Comparison of ENCODE assay signal across 10 mouse cellular contexts in genomic region chr19:47674419-47674818, GRCm38 (mm10). TPM values are rescaled to one million over a fixed set of nuclear protein-coding genes. Genes with fewer than 3 reads are reported as not detected.
DNase-seq lines count a peak whose midpoint lies in the region; ATAC-seq and TF ChIP-seq lines count a peak whose summit lies in the region.
"Had no signal": no experiment of that assay in that cellular context is flagged by ENCODE, and none has a peak within 500 bp of the region (broad histone marks: within the 10 kb centered on the region; RNA-seq: fewer than 3 reads in every experiment).

No protein-coding gene starts in this region.

- peak; percentile 86 to 99 (median 89) for TF ChIP-seq CTCF in MEL (IDR thresholded peaks at IDR 0.05 in 2 of 3, conservative IDR thresholded peaks at IDR 0.05 in 1 of 3; ENCODE audit: control insufficient read depth in 1 of 3, insufficient read depth in 1 of 3, low read depth in 2 of 3, low read length in 3 of 3, poor library complexity in 1 of 3, severe bottlenecking in 1 of 3)
- peak; percentile 71 for TF ChIP-seq CTCF in lung, embryonic 14.5 days (IDR thresholded peaks at IDR 0.05; ENCODE audit: low read depth)

- TF ChIP-seq EP300 in MEL (IDR thresholded peaks at IDR 0.05; ENCODE audit: low read depth in 1 of 2, low read length in 2 of 2): no peak

- TF ChIP-seq POLR2A in MEL (IDR thresholded peaks at IDR 0.05; ENCODE audit: control insufficient read depth in 1 of 2, insufficient read depth in 1 of 2, low read depth in 1 of 2, low read length in 2 of 2, poor library complexity in 1 of 2): no peak

- H3K4me3 ChIP-seq in heart, embryonic 10.5 days: no peak overlapping the region
- peak overlapping the region; percentile 50 to 79 for H3K4me3 ChIP-seq in MEL (ENCODE audit: control insufficient read depth in 1 of 2, insufficient read depth in 1 of 2, low read depth in 2 of 2, low read length in 2 of 2)
- H3K4me3 ChIP-seq in lung, embryonic 14.5 days (ENCODE audit: low read depth, low read length): no peak overlapping the region
- H3K4me3 ChIP-seq in forebrain, embryonic 13.5 days: no peak overlapping the region
- H3K4me3 ChIP-seq: erythroblast, embryonic 14.5 days; limb, embryonic 12.5 days had no signal

- no peak for ATAC-seq in lung, embryonic 14.5 days (ENCODE audit: insufficient read depth)
- no peak for ATAC-seq in forebrain, embryonic 13.5 days

- WGBS in heart, embryonic 10.5 days: 40% methylated on average over 8 of the region's 8 CpGs
- WGBS in lung, embryonic 14.5 days: 39% methylated on average over 8 of the region's 8 CpGs
- WGBS in forebrain, embryonic 13.5 days: 41% methylated on average over 8 of the region's 8 CpGs

- DNase-seq in heart, adult 8-10 months (ENCODE audit: low spot score): peak; percentile 26
- no peak for DNase-seq in heart, embryonic 10.5 days (ENCODE audit: low spot score)
- DNase-seq in 3T3-L1 (ENCODE audit: low read depth, low spot score): peak; percentile 49
- peak; percentile 76 for DNase-seq in MEL (ENCODE audit: low read depth, low spot score)
- DNase-seq in embryo, embryonic 9.5 days (ENCODE audit: extremely low spot score): peak; percentile 37
- peak; percentile 70 for DNase-seq in lung, embryonic 14.5 days
- peak; percentile 44 for DNase-seq in thymus, postnatal 0 days (ENCODE audit: low spot score)

- TF ChIP-seq RAD21 in MEL (IDR thresholded peaks at IDR 0.05; ENCODE audit: low read depth, low read length): peak; percentile 62

- peaks cover 15% of the 10 kb centered on the region for H3K4me1 ChIP-seq in heart, embryonic 10.5 days
- no peaks in the 10 kb centered on the region for H3K4me1 ChIP-seq in MEL (ENCODE audit: control insufficient read depth in 1 of 2, insufficient read depth in 2 of 2, low read length in 2 of 2)
- no peaks in the 10 kb centered on the region for H3K4me1 ChIP-seq in lung, embryonic 14.5 days (ENCODE audit: insufficient read depth)
- no peaks in the 10 kb centered on the region for H3K4me1 ChIP-seq in forebrain, embryonic 13.5 days

- no peaks in the 10 kb centered on the region for H3K9me3 ChIP-seq in heart, embryonic 10.5 days
- no peaks in the 10 kb centered on the region for H3K9me3 ChIP-seq in MEL (replicated peaks; ENCODE audit: insufficient read depth, low read length)
- no peaks in the 10 kb centered on the region for H3K9me3 ChIP-seq in lung, embryonic 14.5 days (ENCODE audit: low read depth, low read length)
- H3K9me3 ChIP-seq in forebrain, embryonic 13.5 days (replicated peaks): no peaks in the 10 kb centered on the region
- H3K9me3 ChIP-seq: limb, embryonic 12.5 days had no signal

- no peak overlapping the region for H3K27ac ChIP-seq in heart, embryonic 10.5 days
- no peak overlapping the region for H3K27ac ChIP-seq in MEL (ENCODE audit: control insufficient read depth, low read depth, low read length)
- no peak overlapping the region for H3K27ac ChIP-seq in lung, embryonic 14.5 days (ENCODE audit: low read depth)
- H3K27ac ChIP-seq in forebrain, embryonic 13.5 days: no peak overlapping the region
- H3K27ac ChIP-seq: limb, embryonic 12.5 days had no signal

- peaks cover 9% of the 10 kb centered on the region; the same call in 1 of the 2 replicates for H3K27me3 ChIP-seq in heart, embryonic 10.5 days (ENCODE audit: insufficient read depth, poor library complexity, severe bottlenecking)
- no peaks in the 10 kb centered on the region; a peak in 1 of 4 replicates for H3K27me3 ChIP-seq in MEL (ENCODE audit: control insufficient read depth in 1 of 2, insufficient read depth in 2 of 2, low read length in 2 of 2)
- no peaks in the 10 kb centered on the region for H3K27me3 ChIP-seq in lung, embryonic 14.5 days (ENCODE audit: insufficient read depth, low read length)
- H3K27me3 ChIP-seq in forebrain, embryonic 13.5 days: no peaks in the 10 kb centered on the region
- H3K27me3 ChIP-seq: limb, embryonic 12.5 days had no signal

- H3K4me2 ChIP-seq in lung, embryonic 14.5 days: no peak overlapping the region
- H3K4me2 ChIP-seq in forebrain, embryonic 13.5 days: no peak overlapping the region
- H3K4me2 ChIP-seq: limb, embryonic 12.5 days had no signal

- no peaks in the 10 kb centered on the region for H3K36me3 ChIP-seq in heart, embryonic 10.5 days
- H3K36me3 ChIP-seq in MEL (ENCODE audit: control insufficient read depth in 1 of 2, insufficient read depth in 2 of 2, low read length in 2 of 2): no peaks in the 10 kb centered on the region
- no peaks in the 10 kb centered on the region for H3K36me3 ChIP-seq in lung, embryonic 14.5 days (ENCODE audit: insufficient read depth)
- H3K36me3 ChIP-seq in forebrain, embryonic 13.5 days (ENCODE audit: poor library complexity, severe bottlenecking): no peaks in the 10 kb centered on the region
- H3K36me3 ChIP-seq: limb, embryonic 12.5 days had no signal

- peak overlapping the region; percentile 59 for H3K9ac ChIP-seq in MEL (ENCODE audit: control insufficient read depth, low read depth, low read length, poor library complexity, severe bottlenecking)
- H3K9ac ChIP-seq in lung, embryonic 14.5 days: no peak overlapping the region
- H3K9ac ChIP-seq in forebrain, embryonic 13.5 days: no peak overlapping the region
- H3K9ac ChIP-seq: limb, embryonic 12.5 days had no signal

- H3K79me2 ChIP-seq in MEL (ENCODE audit: control insufficient read depth, insufficient read depth, low read length, poor library complexity): no peaks in the 10 kb centered on the region

TF ChIP-seq in MEL, 35 proteins besides CTCF, POLR2A, EP300 and RAD21:
- peak; percentile 28; the same call in 1 of the 2 replicates for TF ChIP-seq SIN3A (IDR thresholded peaks at IDR 0.05; ENCODE audit: low read length)
- no peak for TF ChIP-seq MAX (IDR thresholded peaks at IDR 0.05; ENCODE audit: low read length)
- TF ChIP-seq MYC (IDR thresholded peaks at IDR 0.05; ENCODE audit: low read depth, low read length): no peak
- peak; percentile 71 for TF ChIP-seq ZC3H11A (IDR thresholded peaks at IDR 0.05; ENCODE audit: low read depth, low read length)
- no peak for TF ChIP-seq POLR2AphosphoS2 (IDR thresholded peaks at IDR 0.05; ENCODE audit: low read length)
- peak; percentile 89 for TF ChIP-seq SMC3 (IDR thresholded peaks at IDR 0.05; ENCODE audit: low read depth, low read length)
- no peak for TF ChIP-seq CHD1 (IDR thresholded peaks at IDR 0.05; ENCODE audit: low read depth, low read length)
- TF ChIP-seq TCF12 (IDR thresholded peaks at IDR 0.05; ENCODE audit: low read depth, low read length): no peak

RNA-seq across cellular contexts. Expression of gene Col17a1, which starts 17.5 kb away (rescaled TPM):
- not detected for total RNA-seq in heart, adult 8-10 months (2022)
- 0.43 and 0.63 TPM in 2 replicates for polyA plus RNA-seq in heart, embryonic 10.5 days (2016; fragmentation: Nextera tagmentation; extraction: Ambion mirVana)
- 0.04 TPM in 1 of 2 replicates, not detected in the other for total RNA-seq in MEL (2012; rRNA removed)
- not detected for polyA plus RNA-seq in MEL (2012; ENCODE audit: insufficient read depth in 1 of 2, insufficient read length in 2 of 2, low read depth in 1 of 2, low replicate concordance in 2 of 2, missing spikeins in 1 of 2)
- 1.8 TPM in 2 replicates for polyA plus RNA-seq in lung, embryonic 14.5 days (2014; fragmentation: Nextera tagmentation; extraction: Ambion mirVana)
- polyA plus RNA-seq in thymus, postnatal 0 days (2015; fragmentation: Nextera tagmentation; extraction: Ambion mirVana): 0.68 and 0.82 TPM in 2 replicates
- 0.10 and 0.40 TPM in 2 replicates for polyA plus RNA-seq in forebrain, embryonic 13.5 days (2015; fragmentation: Nextera tagmentation; extraction: Ambion mirVana)
- polyA plus RNA-seq: erythroblast, embryonic 14.5 days had no signal

RNA-seq across cellular contexts. Expression of gene Sfr1, which starts 57.1 kb away (rescaled TPM):
- 10 to 100 TPM; 66.5 to 80.7 (median 72.1) TPM for total RNA-seq in heart, adult 8-10 months (2022)
- 238 and 281 TPM in 2 replicates for polyA plus RNA-seq in heart, embryonic 10.5 days (2016; fragmentation: Nextera tagmentation; extraction: Ambion mirVana)
- 74.0 and 80.9 TPM in 2 replicates for total RNA-seq in MEL (2012; rRNA removed)
- 10 to 100 TPM in 1 of 2 experiments, not detected in 1; 91.0 TPM for polyA plus RNA-seq in MEL (2012; ENCODE audit: insufficient read depth in 1 of 2, insufficient read length in 2 of 2, low read depth in 1 of 2, low replicate concordance in 2 of 2, missing spikeins in 1 of 2)
- polyA plus RNA-seq in lung, embryonic 14.5 days (2014; fragmentation: Nextera tagmentation; extraction: Ambion mirVana): 283 and 284 TPM in 2 replicates
- 165 and 186 TPM in 2 replicates for polyA plus RNA-seq in thymus, postnatal 0 days (2015; fragmentation: Nextera tagmentation; extraction: Ambion mirVana)
- 225 and 238 TPM in 2 replicates for polyA plus RNA-seq in forebrain, embryonic 13.5 days (2015; fragmentation: Nextera tagmentation; extraction: Ambion mirVana)

Comparison
In these comparisons a context has a peak if more than half of its experiments do, and no peak if none do; other contexts are left out.
1. H3K4me3 ChIP-seq: peak in MEL (2 of 2); none in heart, embryonic 10.5 days (single experiment), lung, embryonic 14.5 days (single experiment) and forebrain, embryonic 13.5 days (single experiment).